Mouse (Mus musculus): ENCODE results near the gene Trpv1.
A peak's percentile ranks its signal among the peaks of the same experiment; 100 is the strongest.

Trpv1 gene

GRCm38 (mm10) chr11:73233992-73234391 lies at the start of gene Trpv1:
TSS of gene Trpv1 (plus strand) at chr11:73234292.
- DNase-seq: no peak

DNA sequence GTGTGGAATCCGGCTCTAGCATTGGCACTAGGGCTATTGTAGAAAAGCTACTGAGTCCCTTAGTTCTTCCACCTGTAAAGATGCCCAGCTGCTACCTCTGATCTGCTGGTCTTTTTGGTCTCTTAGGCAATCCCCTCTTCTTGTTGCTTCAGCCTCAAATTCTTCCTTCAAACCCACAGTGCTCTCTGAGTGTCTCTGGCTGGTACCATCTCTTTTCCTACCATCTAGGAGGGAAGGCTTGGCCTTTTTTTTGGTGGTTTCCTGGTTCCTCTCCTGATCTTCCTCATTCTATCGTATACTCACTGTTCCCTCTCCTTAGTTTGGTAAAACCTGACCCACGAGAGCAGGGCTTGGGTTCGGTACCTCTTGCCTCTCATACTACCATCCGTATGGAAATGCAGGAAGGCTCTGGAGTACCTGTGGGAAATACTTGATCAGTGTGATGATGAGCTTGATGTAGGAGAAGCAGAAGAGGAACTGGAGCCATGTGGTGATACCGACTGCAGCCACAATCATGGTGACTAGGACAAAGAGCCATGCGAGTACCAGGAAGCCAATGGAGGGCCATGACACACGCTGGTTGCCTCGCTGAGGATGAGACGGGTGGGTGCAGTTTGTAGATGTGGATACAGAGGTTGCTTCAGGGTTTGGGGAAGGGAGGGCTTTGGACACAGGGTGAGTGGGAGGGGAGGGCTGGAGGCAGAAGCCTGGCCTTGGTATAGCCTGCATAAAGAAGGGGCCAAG lies 48.0 kb upstream of the Trpv1 start:
- no peak for DNase-seq

- DNase-seq: no peak
Observed at GRCm38 (mm10) chr11:73187231-73187630, 46.9 kb upstream of the Trpv1 start.

- DNase-seq: no peak
Observed at GRCm38 (mm10) chr11:73193047-73193446, 41.0 kb upstream of the Trpv1 start.

- no peak for DNase-seq
Observed at GRCm38 (mm10) chr11:73194444-73194843, 39.6 kb upstream of the Trpv1 start.

DNA sequence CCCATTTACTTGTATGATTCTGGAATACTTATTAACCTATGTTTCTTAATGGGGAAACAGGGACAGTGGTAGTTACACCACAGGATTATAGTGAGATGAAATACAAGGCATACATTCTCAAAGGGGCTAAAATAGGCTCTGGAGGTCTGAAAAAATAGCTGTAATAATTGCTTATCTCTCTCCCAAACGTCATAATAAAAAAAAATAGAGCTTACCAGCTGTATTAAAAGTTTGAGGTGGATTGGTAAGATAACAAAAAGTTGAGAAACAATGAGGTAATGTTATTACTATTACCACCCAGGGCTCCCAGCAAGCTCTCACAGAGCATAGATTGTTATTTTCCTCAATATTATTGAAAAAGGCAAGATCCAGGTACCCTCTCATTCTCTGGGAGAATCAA lies 35.9 kb upstream of the Trpv1 start:
- no peak for DNase-seq

DNA sequence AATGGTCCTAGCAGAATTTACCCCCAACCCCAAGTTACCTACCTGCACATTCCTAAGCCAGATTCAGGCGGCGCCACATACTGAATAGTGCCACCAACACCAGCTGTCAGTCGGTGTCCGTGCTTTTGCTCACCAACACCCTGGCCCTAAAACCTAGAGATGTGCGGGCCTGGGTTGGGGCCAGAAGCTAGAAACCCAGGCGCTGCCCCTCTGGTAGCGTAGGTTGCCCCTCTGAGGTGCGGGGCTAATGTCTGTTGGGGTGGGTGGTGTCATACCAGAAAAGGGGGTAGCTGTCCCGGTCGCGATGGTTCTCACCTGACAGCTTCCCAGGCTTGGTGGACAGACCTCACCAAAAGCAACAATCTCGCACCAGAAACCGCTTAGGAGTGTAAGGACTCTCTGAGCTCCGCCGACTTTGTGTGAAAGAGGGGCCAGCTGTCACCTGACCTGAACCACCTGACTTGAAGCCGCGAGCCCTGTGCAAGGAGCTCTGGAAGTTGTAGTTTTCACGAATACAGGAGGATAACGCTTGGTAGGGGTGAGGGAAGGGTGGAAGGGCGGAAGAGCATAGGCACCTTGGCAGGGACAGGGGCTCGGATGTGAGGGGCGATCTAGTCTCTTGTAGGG lies 35.4 kb upstream of the Trpv1 start, which contains the start of gene Ctns:
Gene Ctns (minus strand): TSS at position 440 of the 627 bp plus-strand sequence.
- DNase-seq: peak; percentile 89

DNA sequence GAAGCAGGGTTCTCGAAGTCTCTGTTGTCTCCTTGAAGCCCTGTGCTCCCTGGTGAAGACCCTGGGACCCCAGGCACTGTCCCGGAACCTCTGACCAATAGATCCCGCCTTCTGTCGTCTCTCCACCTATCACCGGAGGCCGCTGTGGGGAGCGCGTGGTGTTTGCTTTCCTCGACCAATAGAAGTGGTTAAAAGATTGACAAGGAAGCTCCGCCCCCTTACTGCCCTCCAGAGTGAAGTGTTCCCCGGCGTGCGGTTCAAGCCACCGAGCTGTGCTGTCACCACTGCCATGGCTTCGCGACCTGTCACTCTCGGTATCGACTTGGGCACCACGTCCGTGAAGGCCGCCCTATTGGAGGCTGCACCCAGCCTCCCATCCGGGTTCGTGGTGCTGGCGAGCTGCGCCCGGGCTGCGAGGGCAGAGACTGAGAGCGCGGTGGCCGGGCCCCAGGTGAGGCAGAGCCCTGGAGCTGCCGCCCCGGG lies 34.8 kb upstream of the Trpv1 start, which contains the start of gene Shpk:
Gene Shpk (plus strand): TSS at position 231 of the 483 bp plus-strand sequence.
- DNase-seq: peak; percentile 97

- DNase-seq: peak in 1 of 2 experiments; percentile 33
Observed at GRCm38 (mm10) chr11:73199879-73200278, 34.2 kb upstream of the Trpv1 start.

DNA sequence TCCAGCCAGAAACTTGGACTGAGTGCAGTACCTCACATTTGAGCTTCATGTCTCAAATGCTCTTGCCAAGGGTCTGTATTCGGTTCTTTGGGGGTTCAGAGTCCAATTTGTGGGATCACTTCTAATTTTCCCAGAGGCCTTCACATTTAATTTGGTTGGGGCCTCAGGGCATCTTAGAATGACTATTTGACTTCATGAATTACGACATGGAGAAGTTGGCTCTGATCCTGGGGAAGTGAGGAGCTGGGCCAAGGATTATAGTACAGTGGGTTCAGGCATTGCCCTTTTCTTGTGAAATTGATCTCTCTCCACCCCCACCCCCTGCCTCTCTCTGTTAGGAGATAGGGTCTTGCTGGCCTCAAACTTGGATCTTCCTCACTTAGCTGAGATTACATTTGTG lies 33.1 kb upstream of the Trpv1 start:
- DNase-seq: peak in 1 of 2 experiments; percentile 35

- DNase-seq: no peak
Observed at GRCm38 (mm10) chr11:73201597-73201996, 32.5 kb upstream of the Trpv1 start.

DNA sequence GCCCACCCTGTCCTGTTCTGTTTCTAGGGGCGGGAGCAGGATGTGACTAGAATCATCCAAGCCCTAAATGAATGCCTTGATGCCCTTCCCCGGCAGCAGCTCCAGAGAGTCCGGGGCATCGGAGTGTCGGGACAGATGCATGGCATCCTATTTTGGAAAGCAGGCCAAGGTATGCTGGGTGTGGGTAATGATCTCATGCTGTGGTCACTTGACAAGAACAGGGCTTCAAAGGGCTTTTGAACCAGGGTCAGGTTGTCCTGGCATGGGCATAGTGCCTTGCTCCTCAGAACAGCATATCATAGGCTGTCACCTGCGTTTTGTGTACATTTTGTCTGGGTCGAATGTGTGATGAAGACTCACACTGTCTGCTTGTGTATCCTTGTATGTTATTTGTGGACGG lies 30.2 kb upstream of the Trpv1 start:
- no peak for DNase-seq

DNA sequence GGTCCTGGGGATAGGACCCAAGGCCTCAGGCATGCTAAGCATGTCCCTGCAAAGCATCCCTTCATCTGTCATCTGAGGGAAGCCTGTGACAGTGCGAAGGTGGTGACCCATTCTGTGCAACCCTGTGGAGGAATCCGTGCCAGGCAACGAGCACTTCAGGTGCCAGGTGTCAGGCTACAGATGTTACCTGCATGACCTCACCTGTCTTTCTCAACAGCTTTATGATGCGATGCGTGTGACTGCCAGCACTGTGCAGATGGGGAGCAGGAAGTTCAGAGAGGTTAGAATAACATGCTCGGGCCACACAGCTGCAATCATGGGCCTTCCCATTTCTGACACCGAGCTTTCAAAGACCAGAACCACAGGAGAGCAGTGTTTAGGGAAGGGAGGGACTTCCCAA lies 28.9 kb upstream of the Trpv1 start:
- no peak for DNase-seq

GRCm38 (mm10) chr11:73207621-73208020 lies 26.5 kb upstream of the Trpv1 start:
- DNase-seq: no peak

GRCm38 (mm10) chr11:73213956-73214355 lies 20.1 kb upstream of the Trpv1 start:
- DNase-seq: no peak

DNA sequence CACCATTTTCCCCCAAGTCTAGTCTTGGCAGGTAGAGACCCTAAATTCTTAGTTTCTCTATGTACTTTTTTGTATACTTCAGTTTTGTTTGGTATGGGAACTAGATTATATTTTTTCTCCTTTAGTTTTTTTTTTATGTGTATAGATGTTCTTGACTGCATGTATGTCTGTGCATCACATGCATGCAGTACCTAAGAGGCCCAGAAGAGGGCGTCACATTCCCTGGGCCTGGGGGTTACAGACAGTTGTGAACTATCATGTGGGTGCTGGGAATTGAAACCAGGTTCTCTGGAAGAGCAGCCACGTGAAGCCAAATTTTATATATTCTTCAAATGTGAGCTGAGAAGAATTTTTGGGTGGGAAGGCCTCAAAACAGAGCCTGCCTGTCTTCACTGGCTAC lies 14.4 kb upstream of the Trpv1 start:
- no peak for DNase-seq

- DNase-seq: no peak
Observed at GRCm38 (mm10) chr11:73220651-73221050, 13.4 kb upstream of the Trpv1 start.

- no peak for DNase-seq
Observed at GRCm38 (mm10) chr11:73222846-73223245, 11.2 kb upstream of the Trpv1 start.

DNA sequence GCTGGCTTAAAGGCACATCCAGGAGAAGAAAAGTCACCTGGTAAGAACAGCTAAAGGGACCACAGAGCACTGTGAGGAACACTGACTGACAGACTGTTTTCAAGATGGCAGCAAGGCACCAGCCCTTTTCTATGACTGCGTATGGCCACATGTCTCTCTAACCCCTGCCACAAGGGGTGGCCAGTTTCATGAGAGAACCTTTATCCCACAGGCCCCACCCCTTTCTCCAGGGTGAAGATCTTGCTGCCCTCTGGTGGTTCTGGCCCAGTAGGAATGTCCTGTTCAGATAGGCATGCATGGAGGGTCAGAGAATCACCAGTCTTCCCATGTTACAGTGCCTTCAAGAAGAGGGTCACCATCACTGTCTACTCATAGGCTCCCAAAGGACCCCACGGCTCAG lies 10.1 kb upstream of the Trpv1 start:
- DNase-seq: peak; percentile 53 to 69

GRCm38 (mm10) chr11:73225856-73226255 lies 8.2 kb upstream of the Trpv1 start:
- no peak for DNase-seq

DNA sequence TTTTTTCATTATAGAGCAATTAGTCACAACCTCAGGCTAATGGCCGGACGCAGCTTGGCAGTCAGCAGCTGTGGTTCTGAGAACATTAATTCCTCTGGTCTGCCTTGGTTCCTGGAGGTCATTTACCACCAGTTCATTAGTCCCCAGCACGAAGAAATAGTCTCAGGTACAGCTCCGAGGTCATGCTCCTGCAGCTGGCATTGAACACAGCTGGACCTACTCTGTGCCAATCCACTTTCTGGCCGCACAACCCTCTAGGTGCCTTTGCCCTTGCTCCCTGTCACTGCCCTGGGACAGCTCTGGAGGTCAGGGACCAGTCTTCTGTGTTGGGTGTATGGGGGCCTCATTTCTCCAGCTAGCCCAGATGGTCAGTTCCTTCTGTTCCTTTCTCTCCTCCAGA lies 5.2 kb upstream of the Trpv1 start:
- DNase-seq: no peak

- DNase-seq: no peak
Observed at GRCm38 (mm10) chr11:73230081-73230480, 4.0 kb upstream of the Trpv1 start.

GRCm38 (mm10) chr11:73232513-73232912 lies 1.6 kb upstream of the Trpv1 start:
- no peak for DNase-seq

DNA sequence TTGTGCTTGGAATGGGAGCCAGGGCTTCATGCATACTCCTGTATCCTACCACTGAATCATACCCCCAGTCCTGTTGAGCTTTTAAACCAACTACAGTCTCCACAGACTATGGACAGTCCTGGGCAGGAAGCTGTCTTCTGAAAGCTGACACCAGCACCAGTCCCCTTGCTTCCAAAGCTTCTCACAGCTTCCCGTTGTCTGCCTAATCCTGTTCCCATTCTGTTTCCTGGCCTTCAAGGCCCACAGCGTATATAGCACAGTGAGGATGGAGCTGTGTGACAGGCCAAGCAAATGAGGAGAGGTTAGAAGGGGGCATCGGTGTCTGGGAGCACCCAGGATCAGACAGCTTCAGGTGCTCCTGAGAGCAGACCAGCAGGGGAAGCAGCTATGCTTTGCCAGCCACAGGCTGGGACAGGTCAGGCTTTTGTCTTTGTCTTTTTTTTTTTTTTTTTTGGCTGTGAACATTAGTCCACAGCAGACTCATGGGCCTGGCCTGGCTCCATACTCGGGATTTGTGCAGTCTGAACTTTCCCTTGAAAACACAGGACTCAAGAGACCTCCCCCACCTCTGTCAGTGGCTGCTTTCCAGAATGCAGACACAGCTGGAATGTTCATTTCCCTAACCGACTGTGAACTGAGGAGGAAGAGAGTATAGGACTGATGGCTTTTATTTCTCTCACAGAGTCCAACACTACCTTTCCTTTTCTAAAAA lies 2.1 kb downstream of the Trpv1 start:
- DNase-seq: peak; percentile 10 to 15

All from lung, adult 18-20 months (tissue).